Mouse (Mus musculus) heart, embryonic 14.5 days (tissue): ENCODE results near the gene Lrrc45. TPM values are rescaled to one million over a fixed set of nuclear protein-coding genes. Genes with fewer than 3 reads are reported as not detected.
A peak's percentile ranks its signal among the peaks of the same experiment; 100 is the strongest.

ENCODE experiments used
- ATAC-seq: fragments of 200-750 bp; cut with Nextera tagmentation; 2 replicates; pipeline ENCODE4 v1.8.0; 2017; ENCODE audit warnings: low read depth, moderate TSS enrichment; ENCODE audit not compliant: insufficient number of reproducible peaks, insufficient read depth, low FRiP score
- H3K27ac ChIP-seq, 2 experiments: fragments of 200-500 bp in 1 of 2; fragments of 300-500 bp in 1 of 2; sonication (generic) in 1 of 2; replicated peaks in 1 of 2; 2 replicates each; pipeline ENCODE4 v1.5.1; 2012 to 2014; ENCODE audit warnings: low read depth in 2 of 2, low read length in 2 of 2, control low read depth in 1 of 2, mild to moderate bottlenecking in 1 of 2, mixed read lengths in 1 of 2; ENCODE audit not compliant: control insufficient read depth in 1 of 2, insufficient read depth in 1 of 2
- H3K27me3 ChIP-seq: fragments of 300-500 bp; sonication (generic); 2 replicates; pipeline ENCODE4 v1.6.1; 2014; ENCODE audit warnings: mild to moderate bottlenecking, low read length, control low read depth; ENCODE audit not compliant: control insufficient read depth, insufficient read depth
- H3K36me3 ChIP-seq: fragments of 300-500 bp; sonication (generic); 2 replicates; pipeline ENCODE4 v1.6.1; 2014; ENCODE audit warnings: mild to moderate bottlenecking, control low read depth, low read length, mixed read lengths; ENCODE audit not compliant: control insufficient read depth, insufficient read depth
- H3K4me1 ChIP-seq, 2 experiments: fragments of 200-500 bp in 1 of 2; fragments of 300-500 bp in 1 of 2; sonication (generic) in 1 of 2; 2 replicates each; pipeline ENCODE4 v1.6.1; 2012 to 2014; ENCODE audit warnings: low read length in 2 of 2, control low read depth in 1 of 2, mixed read lengths in 1 of 2; ENCODE audit not compliant: control insufficient read depth in 2 of 2, insufficient read depth in 2 of 2
- H3K4me2 ChIP-seq: fragments of 300-500 bp; sonication (generic); 2 replicates; pipeline ENCODE4 v1.6.1; 2014; ENCODE audit warnings: mild to moderate bottlenecking, low read length
- H3K4me3 ChIP-seq, 2 experiments: fragments of 200-500 bp in 1 of 2; fragments of 300-500 bp in 1 of 2; sonication (generic) in 1 of 2; 2 replicates each; pipeline ENCODE4 v1.5.1; 2012 to 2014; ENCODE audit warnings: low read length in 2 of 2, mild to moderate bottlenecking in 2 of 2, control low read depth in 1 of 2, low read depth in 1 of 2, moderate library complexity in 1 of 2; ENCODE audit not compliant: control insufficient read depth in 1 of 2, insufficient read depth in 1 of 2
- H3K9ac ChIP-seq: fragments of 300-500 bp; sonication (generic); 2 replicates; pipeline ENCODE4 v1.6.1; 2014; ENCODE audit warnings: mild to moderate bottlenecking, low read length
- H3K9me3 ChIP-seq: fragments of 300-500 bp; sonication (generic); 2 replicates; pipeline ENCODE4 v1.6.1; 2016; ENCODE audit warnings: low read length, control low read depth; ENCODE audit not compliant: control insufficient read depth
- whole genome bisulfite sequencing: fragments of 180-500 bp; shearing (Covaris S2); extraction: QIAGEN DNeasy Blood & Tissue Kit; methylation state at CpG from one replicate; pipeline ENCODE4 v1.1.7; 2014; 5-methylcytosine and 5-hydroxymethylcytosine counted together
- polyA plus RNA-seq: library from polyadenylated mRNA; unstranded; fragments of >200 nt; fragmentation: Nextera tagmentation; extraction: Ambion mirVana; gene quantifications from 2 replicates; pipeline ENCODE4 v1.2.1, GENCODE M21; 2014

Gene Lrrc45
- polyA plus RNA-seq, 1 experiment from 2014 or later = 23.7 TPM

DNA sequence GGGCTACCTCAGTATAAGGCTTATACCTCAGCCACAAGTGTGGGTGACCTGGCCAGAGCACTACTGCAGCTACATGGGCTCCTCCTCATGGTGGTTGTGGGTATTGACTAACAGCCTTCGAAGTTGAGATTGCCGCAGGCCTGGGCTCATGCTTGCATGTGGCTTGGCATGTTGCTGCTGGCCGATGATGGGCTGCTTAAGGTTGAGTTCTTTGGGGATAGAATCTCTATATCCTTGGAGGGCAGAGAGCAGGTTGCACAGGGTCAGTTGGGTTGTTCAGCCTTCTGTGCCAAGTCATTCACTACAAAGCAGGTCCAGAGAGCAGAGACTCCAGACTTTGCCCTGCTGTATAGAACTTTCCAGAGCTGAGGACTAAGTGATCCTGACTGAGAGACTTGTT lies 33.8 kb upstream of the Lrrc45 start:
- Histone ChIP-seq H3K4me2 (no peak overlapping the region), H3K9me3 (no peaks in the 10 kb centered on the region), H3K4me3 (no peak overlapping the region), H3K36me3 (peaks cover 70% of the 10 kb centered on the region), H3K27me3 (no peaks in the 10 kb centered on the region), H3K9ac (no peak overlapping the region), H3K4me1 (peaks cover 1 to 3% of the 10 kb centered on the region in 2 experiments; a peak in 2 of 4 replicates), H3K27ac (no peak overlapping the region)
- no peak for ATAC-seq
- WGBS = 55% methylated on average over 3 of the region's 3 CpGs

DNA sequence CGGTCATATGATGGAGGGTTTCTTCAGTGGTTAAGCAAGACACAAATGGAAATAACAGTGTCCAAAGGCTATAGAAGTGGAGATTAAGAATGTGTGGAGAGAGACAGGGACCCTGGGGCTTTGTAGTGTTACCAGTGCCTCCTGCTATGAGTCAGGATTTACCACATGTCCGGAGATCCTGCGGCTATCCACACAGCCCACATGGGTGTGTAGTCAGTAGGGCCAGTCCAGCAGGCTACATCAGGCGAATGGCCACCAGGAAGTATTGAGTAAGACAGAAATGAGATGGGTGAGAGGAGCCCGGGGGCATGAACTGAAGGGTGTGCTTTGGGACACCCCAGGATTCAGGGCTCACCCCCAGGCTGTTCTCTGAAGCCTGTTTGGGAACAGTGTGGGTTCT lies 31.0 kb upstream of the Lrrc45 start:
- Histone ChIP-seq H3K27ac (no peak overlapping the region), H3K4me2 (no peak overlapping the region), H3K4me1 (peaks cover 2 to 4% of the 10 kb centered on the region in 2 experiments; a peak in 2 of 4 replicates), H3K36me3 (peaks cover 79% of the 10 kb centered on the region), H3K9ac (no peak overlapping the region), H3K4me3 (no peak overlapping the region), H3K27me3 (no peaks in the 10 kb centered on the region), H3K9me3 (no peaks in the 10 kb centered on the region)
- WGBS = 91% methylated on average over 5 of the region's 5 CpGs
- no peak for ATAC-seq

DNA sequence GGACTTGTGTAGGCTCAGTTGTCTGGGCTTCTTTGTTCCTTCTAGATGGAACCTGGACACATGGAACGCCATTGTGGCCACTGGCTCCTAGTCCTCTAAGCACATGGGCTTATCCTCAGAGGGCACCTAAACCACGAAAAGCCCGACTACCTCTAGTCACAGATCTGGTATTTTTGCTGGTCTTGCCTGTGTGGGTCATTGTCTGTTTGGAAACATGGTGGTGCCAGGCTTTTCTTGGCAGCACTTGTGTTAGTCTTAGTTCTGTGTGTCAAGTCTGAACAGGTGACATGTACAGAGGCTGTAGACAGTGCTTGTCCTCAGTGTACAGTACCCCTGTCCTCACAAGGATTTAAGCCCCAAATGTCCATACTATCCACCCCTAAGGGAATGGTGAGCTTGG lies 30.2 kb upstream of the Lrrc45 start:
- no peaks in the 10 kb centered on the region for H3K9me3 ChIP-seq
- H3K36me3 ChIP-seq = peaks cover 76% of the 10 kb centered on the region
- no peak overlapping the region for H3K9ac ChIP-seq
- no peak overlapping the region for H3K27ac ChIP-seq
- H3K4me1 ChIP-seq = peaks cover 2 to 4% of the 10 kb centered on the region in 2 experiments; a peak in 2 of 4 replicates
- H3K4me2 ChIP-seq = no peak overlapping the region
- no peak overlapping the region for H3K4me3 ChIP-seq
- ATAC-seq = no peak
- no peaks in the 10 kb centered on the region for H3K27me3 ChIP-seq
- whole genome bisulfite sequencing = 89% methylated on average over 3 of the region's 3 CpGs

DNA sequence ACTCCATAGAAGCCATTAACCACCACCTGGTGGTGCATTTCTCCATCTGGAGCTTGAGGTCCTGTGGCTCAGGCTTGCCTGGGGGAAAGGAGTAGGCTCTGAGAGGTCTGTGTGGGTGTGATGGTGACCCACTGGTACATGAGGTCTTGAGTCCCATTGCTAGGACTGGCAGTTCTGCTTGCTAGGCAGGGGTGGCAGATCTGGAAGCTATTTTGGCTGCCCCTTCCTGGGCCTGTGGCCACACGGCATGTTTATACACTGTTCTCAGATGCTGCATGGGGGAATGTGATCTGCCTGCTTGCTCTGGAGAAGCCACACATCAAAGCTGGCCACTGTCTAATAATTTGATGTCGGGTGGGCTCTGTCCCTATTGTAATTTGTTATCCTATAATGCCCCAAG lies 29.6 kb upstream of the Lrrc45 start:
- peaks cover 76% of the 10 kb centered on the region for H3K36me3 ChIP-seq
- H3K27ac ChIP-seq = no peak overlapping the region
- 83% methylated on average over 2 of the region's 2 CpGs for WGBS

DNA sequence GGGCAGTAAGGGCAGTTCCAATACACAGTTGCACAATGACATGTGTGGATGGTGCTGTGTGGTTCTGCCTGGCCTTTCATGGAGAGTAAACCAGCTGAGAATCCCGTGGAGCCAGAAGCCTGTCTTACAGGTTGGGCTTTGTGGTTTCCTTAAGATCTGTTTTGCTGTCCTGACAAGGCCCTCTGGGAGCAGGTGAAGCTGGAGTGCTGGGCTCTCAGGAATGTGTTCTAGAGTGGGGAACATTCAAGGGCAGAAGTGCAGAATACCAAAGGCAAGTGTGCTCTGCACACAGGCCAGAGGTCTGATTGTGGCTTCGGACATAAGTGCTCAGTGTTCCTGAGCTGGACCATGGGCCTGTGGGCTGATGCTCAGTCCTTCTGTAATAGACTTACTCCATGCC lies 29.1 kb upstream of the Lrrc45 start:
- Histone ChIP-seq H3K9ac (no peak overlapping the region), H3K9me3 (no peaks in the 10 kb centered on the region), H3K4me3 (no peak overlapping the region), H3K36me3 (peaks cover 76% of the 10 kb centered on the region), H3K27ac (no peak overlapping the region), H3K27me3 (no peaks in the 10 kb centered on the region), H3K4me2 (no peak overlapping the region), H3K4me1 (peaks cover 2 to 4% of the 10 kb centered on the region in 2 experiments; a peak in 2 of 4 replicates)
- 74% methylated on average over 2 of the region's 2 CpGs for WGBS
- ATAC-seq = no peak

More for the DNA sequence above, 29.6 kb upstream of the Lrrc45 start:
- no peak overlapping the region for H3K9ac ChIP-seq
- H3K4me2 ChIP-seq = no peak overlapping the region
- ATAC-seq = no peak
- no peak overlapping the region for H3K4me3 ChIP-seq
- H3K27me3 ChIP-seq = no peaks in the 10 kb centered on the region
- peaks cover 2 to 4% of the 10 kb centered on the region in 2 experiments; a peak in 2 of 4 replicates for H3K4me1 ChIP-seq
- H3K9me3 ChIP-seq = no peaks in the 10 kb centered on the region

DNA sequence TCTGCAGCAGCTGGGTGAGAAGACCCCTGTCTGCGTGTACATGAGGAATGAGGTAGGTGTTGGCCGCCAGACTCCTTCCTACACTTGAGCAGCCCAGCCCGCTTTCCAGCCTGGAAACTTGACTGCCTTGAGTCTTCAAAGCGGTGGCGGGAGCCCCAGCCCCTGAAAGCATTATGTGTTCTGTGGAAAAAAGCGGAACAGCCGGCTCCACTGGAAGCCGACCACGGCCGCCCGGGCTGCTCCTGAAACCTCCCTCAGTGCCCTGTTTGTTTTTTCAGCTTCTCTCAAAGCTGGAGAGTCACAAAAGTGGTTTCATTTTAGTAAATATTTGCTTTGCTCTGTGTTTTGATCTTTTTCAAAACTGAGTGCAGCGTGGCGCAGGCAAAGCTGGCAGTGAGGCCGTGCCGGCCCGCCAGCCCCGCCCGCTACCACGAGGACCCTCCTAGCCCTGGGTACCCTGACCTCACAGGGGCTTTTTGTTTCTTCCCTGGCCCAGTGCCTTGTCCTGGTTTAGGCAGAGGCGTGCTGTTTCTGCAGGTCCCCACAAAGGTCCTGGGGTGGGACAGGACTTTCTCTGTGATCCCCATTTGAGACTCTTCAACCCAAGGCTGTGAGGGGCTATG lies 27.0 kb upstream of the Lrrc45 start:
- Histone ChIP-seq H3K4me2 (no peak overlapping the region), H3K9ac (no peak overlapping the region), H3K27ac (peak overlapping the region in 1 of 2 experiments; percentile 19; a peak in 1 of 4 replicates), H3K4me1 (peaks cover 2 to 4% of the 10 kb centered on the region in 2 experiments; a peak in 2 of 4 replicates), H3K36me3 (peaks cover 65% of the 10 kb centered on the region), H3K4me3 (no peak overlapping the region), H3K27me3 (no peaks in the 10 kb centered on the region), H3K9me3 (no peaks in the 10 kb centered on the region)
- 91% methylated on average over 20 of the region's 20 CpGs for WGBS
- no peak for ATAC-seq

DNA sequence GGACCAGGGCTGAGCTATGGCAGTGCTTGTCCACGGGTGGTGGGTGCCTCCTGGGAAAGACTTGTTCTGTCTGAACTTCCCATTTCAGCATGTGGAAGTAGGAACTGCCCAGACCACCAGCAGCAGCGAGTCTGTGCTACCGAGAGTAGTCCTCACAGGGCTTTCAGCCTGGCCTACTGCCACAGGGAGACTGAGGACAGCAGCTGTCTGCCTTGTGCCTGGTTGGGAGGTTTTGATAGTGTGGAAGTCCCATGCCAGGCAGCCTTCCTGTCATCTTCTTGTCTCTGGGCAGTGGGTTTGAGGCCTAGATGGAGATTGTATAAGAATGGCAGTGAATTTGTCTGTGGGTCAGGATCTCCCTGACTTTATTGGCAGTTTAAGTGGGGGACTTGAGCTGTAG lies 24.4 kb upstream of the Lrrc45 start:
- H3K4me3 ChIP-seq = no peak overlapping the region
- H3K27ac ChIP-seq = no peak overlapping the region
- no peak for ATAC-seq
- H3K4me1 ChIP-seq = peaks cover 10 to 15% of the 10 kb centered on the region in 2 experiments; a peak in 3 of 4 replicates
- no peaks in the 10 kb centered on the region for H3K9me3 ChIP-seq
- H3K36me3 ChIP-seq = peaks cover 52% of the 10 kb centered on the region
- H3K4me2 ChIP-seq = no peak overlapping the region
- H3K9ac ChIP-seq = no peak overlapping the region
- WGBS = 86% methylated on average over 3 of the region's 3 CpGs
- no peaks in the 10 kb centered on the region for H3K27me3 ChIP-seq
